Mouse (Mus musculus) embryonic facial prominence, embryonic 11.5 days (tissue): ENCODE measurements around the gene Map1b. TPM values are rescaled to one million over a fixed set of nuclear protein-coding genes. Genes with fewer than 3 reads are reported as not detected.

Experiments
- ATAC-seq: fragments of 200-750 bp; cut with Nextera tagmentation; replicated peaks from 2 replicates; pipeline ENCODE4 v1.8.0; 2017; ENCODE audit warnings: low read depth; ENCODE audit not compliant: insufficient number of reproducible peaks, low FRiP score, low TSS enrichment
- DNase-seq: peaks from one replicate; pipeline ENCODE4 v3.0.0-alpha.2; 2015; ENCODE audit warnings: low spot score
- H3K27ac ChIP-seq: fragments of 300-500 bp; sonication (generic); replicated peaks from 2 replicates; pipeline ENCODE4 v1.5.1; 2014; ENCODE audit warnings: mild to moderate bottlenecking, low read depth, low read length, control low read depth
- H3K27me3 ChIP-seq: fragments of 300-500 bp; sonication (generic); 2 replicates; pipeline ENCODE4 v1.6.1; 2014; ENCODE audit warnings: mild to moderate bottlenecking, low read length, moderate library complexity, mixed read lengths; ENCODE audit not compliant: control insufficient read depth, insufficient read depth
- H3K36me3 ChIP-seq: fragments of 300-500 bp; sonication (generic); replicated peaks from 2 replicates; pipeline ENCODE4 v1.6.1; 2014; ENCODE audit warnings: low read depth, mild to moderate bottlenecking, low read length, moderate library complexity, mixed read lengths; ENCODE audit not compliant: control insufficient read depth, insufficient read depth
- H3K4me1 ChIP-seq: fragments of 300-500 bp; sonication (generic); 2 replicates; pipeline ENCODE4 v1.6.1; 2014; ENCODE audit warnings: low read length, mixed read lengths; ENCODE audit not compliant: control insufficient read depth, insufficient read depth
- H3K4me2 ChIP-seq: fragments of 300-500 bp; sonication (generic); 2 replicates; pipeline ENCODE4 v1.6.1; 2014; ENCODE audit warnings: low read depth, mild to moderate bottlenecking, control low read depth, low read length, moderate library complexity
- H3K4me3 ChIP-seq: fragments of 300-500 bp; sonication (generic); 2 replicates; pipeline ENCODE4 v1.5.1; 2014; ENCODE audit warnings: low read depth, low read length, control low read depth
- H3K9ac ChIP-seq: fragments of 300-500 bp; sonication (generic); replicated peaks from 2 replicates; pipeline ENCODE4 v1.6.1; 2014; ENCODE audit warnings: mild to moderate bottlenecking, control low read depth, low read length
- H3K9me3 ChIP-seq: fragments of 300-500 bp; sonication (generic); replicated peaks from 2 replicates; pipeline ENCODE4 v1.6.1; 2016; ENCODE audit warnings: mild to moderate bottlenecking, low read length, inconsistent platforms, mixed read lengths; ENCODE audit not compliant: control insufficient read depth
- WGBS: fragments of 180-500 bp; shearing (Covaris S2); extraction: QIAGEN DNeasy Blood & Tissue Kit; methylation state at CpG from one replicate; pipeline ENCODE4 v1.1.7; 2014; 5-methylcytosine and 5-hydroxymethylcytosine counted together
- polyA plus RNA-seq: library from polyadenylated mRNA; unstranded; fragments of >200 nt; fragmentation: Nextera tagmentation; extraction: Ambion mirVana; gene quantifications from 2 replicates; pipeline ENCODE4 v1.2.1, GENCODE M21; 2014

Map1b gene
- polyA plus RNA-seq, 1 experiment from 2014 or later: 257 TPM

DNA sequence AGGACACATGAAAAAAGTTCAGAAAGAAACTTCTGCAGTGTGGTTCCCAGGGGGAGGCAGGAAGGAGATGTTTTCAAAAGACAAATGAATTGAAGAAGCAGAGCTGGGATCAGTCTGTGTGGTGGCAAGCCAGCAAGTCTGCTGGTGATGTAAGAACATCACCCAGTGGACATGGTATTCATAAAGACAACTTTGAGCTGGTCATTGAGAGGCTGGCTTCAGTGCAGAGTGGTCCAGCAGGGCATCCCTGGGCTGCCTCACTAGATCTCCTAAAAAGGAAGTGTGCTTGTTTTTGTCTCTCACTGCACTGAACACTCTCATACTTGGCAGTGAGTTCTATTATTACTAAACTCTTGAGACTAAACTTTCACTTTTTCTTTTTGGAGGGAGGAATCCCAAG is 32.9 kb downstream of the Map1b start:
- ATAC-seq (no peak), DNase-seq (no peak)
- H3K4me3 ChIP-seq: no peak overlapping the region
- no peaks in the 10 kb centered on the region for H3K27me3 ChIP-seq
- no peak overlapping the region for H3K4me2 ChIP-seq
- H3K36me3 ChIP-seq: no peaks in the 10 kb centered on the region
- H3K9ac ChIP-seq: no peak overlapping the region
- no peaks in the 10 kb centered on the region for H3K9me3 ChIP-seq
- H3K4me1 ChIP-seq: no peaks in the 10 kb centered on the region
- H3K27ac ChIP-seq: no peak overlapping the region

GRCm38 (mm10) chr13:99475488-99475887 is 40.9 kb downstream of the Map1b start:
- Histone ChIP-seq H3K9ac (peak overlapping the region; percentile 3; the same call in 1 of the 2 replicates), H3K27me3 (no peaks in the 10 kb centered on the region), H3K36me3 (no peaks in the 10 kb centered on the region), H3K4me1 (peaks cover 6% of the 10 kb centered on the region; the same call in 1 of the 2 replicates), H3K4me2 (no peak overlapping the region), H3K27ac (peak overlapping the region; percentile 28; the same call in 1 of the 2 replicates), H3K4me3 (no peak overlapping the region), H3K9me3 (no peaks in the 10 kb centered on the region)
- no peak; the same call in 1 of the 2 replicates for ATAC-seq
- 9% methylated on average over 6 of the region's 6 CpGs for WGBS
- peak; percentile 74 for DNase-seq

- peak; percentile 11; the same call in 1 of the 2 replicates for ATAC-seq
- H3K4me3 ChIP-seq: no peak overlapping the region
- H3K27ac ChIP-seq: no peak overlapping the region
- H3K27me3 ChIP-seq: no peaks in the 10 kb centered on the region
- H3K9ac ChIP-seq: no peak overlapping the region
- H3K4me2 ChIP-seq: no peak overlapping the region
- H3K9me3 ChIP-seq: no peaks in the 10 kb centered on the region
- H3K36me3 ChIP-seq: no peaks in the 10 kb centered on the region
- WGBS: 29% methylated on average over 5 of the region's 5 CpGs
- DNase-seq: no peak
- H3K4me1 ChIP-seq: peaks cover 6% of the 10 kb centered on the region; the same call in 1 of the 2 replicates
Observed at GRCm38 (mm10) chr13:99475033-99475432, 41.3 kb downstream of the Map1b start.

- H3K4me1 ChIP-seq: peaks cover 6% of the 10 kb centered on the region; the same call in 1 of the 2 replicates
- no peaks in the 10 kb centered on the region for H3K36me3 ChIP-seq
- ATAC-seq (no peak), DNase-seq (no peak)
- H3K4me2 ChIP-seq: no peak overlapping the region
- H3K9me3 ChIP-seq: no peaks in the 10 kb centered on the region
- no peak overlapping the region for H3K27ac ChIP-seq
- H3K4me3 ChIP-seq: no peak overlapping the region
- H3K27me3 ChIP-seq: no peaks in the 10 kb centered on the region
- 86% methylated on average over 7 of the region's 7 CpGs for WGBS
- H3K9ac ChIP-seq: no peak overlapping the region
Observed at GRCm38 (mm10) chr13:99474108-99474507, 42.2 kb downstream of the Map1b start.

- ATAC-seq (no peak), DNase-seq (no peak)
- Histone ChIP-seq H3K27ac (no peak overlapping the region), H3K27me3 (no peaks in the 10 kb centered on the region), H3K9me3 (no peaks in the 10 kb centered on the region), H3K9ac (no peak overlapping the region), H3K4me3 (no peak overlapping the region), H3K4me1 (peaks cover 6% of the 10 kb centered on the region; the same call in 1 of the 2 replicates), H3K36me3 (no peaks in the 10 kb centered on the region), H3K4me2 (no peak overlapping the region)
- 85% methylated on average over 9 of the region's 9 CpGs for WGBS
Observed at GRCm38 (mm10) chr13:99472028-99472427, 44.3 kb downstream of the Map1b start.

GRCm38 (mm10) chr13:99470084-99470483 is 46.3 kb downstream of the Map1b start:
- H3K4me3 ChIP-seq: no peak overlapping the region
- ATAC-seq (no peak), DNase-seq (no peak)
- 80% methylated on average over 7 of the region's 7 CpGs for WGBS
- H3K9ac ChIP-seq: no peak overlapping the region
- H3K9me3 ChIP-seq: no peaks in the 10 kb centered on the region
- H3K27ac ChIP-seq: no peak overlapping the region
- no peak overlapping the region for H3K4me2 ChIP-seq
- no peaks in the 10 kb centered on the region for H3K27me3 ChIP-seq
- H3K4me1 ChIP-seq: no peaks in the 10 kb centered on the region
- no peaks in the 10 kb centered on the region for H3K36me3 ChIP-seq

DNA sequence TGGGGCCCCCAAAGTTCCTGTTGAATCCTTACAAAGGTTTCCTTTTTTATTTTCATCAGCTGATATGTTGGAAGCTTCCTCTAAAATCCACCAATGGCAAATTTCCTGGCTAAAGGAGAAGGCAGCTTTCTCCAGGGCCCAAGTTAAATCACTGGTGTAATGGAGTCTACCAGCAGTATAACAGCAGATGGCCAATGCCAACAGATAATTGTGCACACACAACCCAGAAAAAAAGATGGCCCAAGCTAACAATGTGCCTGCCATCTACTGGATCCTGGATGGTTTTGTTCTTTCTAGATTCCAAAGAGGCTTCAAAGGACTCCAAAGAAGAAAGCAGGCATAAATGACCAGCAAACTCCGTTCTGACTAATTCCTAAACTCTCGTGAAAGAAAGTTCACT is 48.1 kb downstream of the Map1b start:
- 79% methylated on average over 2 of the region's 2 CpGs for WGBS
- H3K36me3 ChIP-seq: no peaks in the 10 kb centered on the region
- no peak overlapping the region for H3K4me3 ChIP-seq
- no peak overlapping the region for H3K27ac ChIP-seq
- no peaks in the 10 kb centered on the region for H3K4me1 ChIP-seq
- no peaks in the 10 kb centered on the region for H3K27me3 ChIP-seq
- H3K4me2 ChIP-seq: no peak overlapping the region
- H3K9ac ChIP-seq: no peak overlapping the region
- H3K9me3 ChIP-seq: no peaks in the 10 kb centered on the region
- ATAC-seq: no peak
- no peak for DNase-seq

GRCm38 (mm10) chr13:99466811-99467315 is 49.5 kb downstream of the Map1b start:
- DNase-seq: no peak
- Histone ChIP-seq H3K9me3 (no peaks in the 10 kb centered on the region), H3K4me3 (no peak overlapping the region), H3K36me3 (no peaks in the 10 kb centered on the region), H3K4me1 (no peaks in the 10 kb centered on the region), H3K9ac (no peak overlapping the region), H3K27me3 (no peaks in the 10 kb centered on the region), H3K27ac (no peak overlapping the region), H3K4me2 (no peak overlapping the region)
- ATAC-seq: no peak
- 60% methylated on average over 6 of the region's 6 CpGs for WGBS
